Mouse (Mus musculus) kidney, postnatal 0 days (tissue): ENCODE results near the gene Irak2. TPM values are rescaled to one million over a fixed set of nuclear protein-coding genes. Genes with fewer than 3 reads are reported as not detected.

ENCODE experiments used
- ATAC-seq: fragments of 200-750 bp; cut with Nextera tagmentation; replicated peaks from 2 replicates; pipeline ENCODE4 v1.8.0; 2017; ENCODE audit warnings: low read depth, moderate number of reproducible peaks, moderate TSS enrichment, moderate library complexity; ENCODE audit not compliant: low FRiP score
- DNase-seq: peaks from one replicate; pipeline ENCODE4 v3.0.0-alpha.2; 2016; ENCODE audit warnings: low spot score
- H3K27ac ChIP-seq: fragments of 300-500 bp; sonication (generic); 2 replicates; pipeline ENCODE4 v1.5.1; 2014; ENCODE audit warnings: mild to moderate bottlenecking
- H3K27me3 ChIP-seq: fragments of 300-500 bp; sonication (generic); 2 replicates; pipeline ENCODE4 v1.6.1; 2014; ENCODE audit warnings: low read length, mixed read lengths; ENCODE audit not compliant: insufficient read depth
- H3K36me3 ChIP-seq: fragments of 300-500 bp; sonication (generic); 2 replicates; pipeline ENCODE4 v1.6.1; 2014; ENCODE audit warnings: low read length, mixed read lengths; ENCODE audit not compliant: insufficient read depth
- H3K4me1 ChIP-seq: fragments of 300-500 bp; sonication (generic); replicated peaks from 2 replicates; pipeline ENCODE4 v1.6.1; 2014; ENCODE audit warnings: antibody characterized with exemption, low read length, mixed read lengths; ENCODE audit not compliant: insufficient read depth
- H3K4me2 ChIP-seq: fragments of 300-500 bp; sonication (generic); 2 replicates; pipeline ENCODE4 v1.6.1; 2014; ENCODE audit warnings: mild to moderate bottlenecking, low read length, moderate library complexity, mixed read lengths
- H3K4me3 ChIP-seq: fragments of 300-500 bp; sonication (generic); replicated peaks from 2 replicates; pipeline ENCODE4 v1.5.1; 2014; ENCODE audit warnings: low read depth, low read length
- H3K9ac ChIP-seq: fragments of 300-500 bp; sonication (generic); 2 replicates; pipeline ENCODE4 v1.6.1; 2014; ENCODE audit warnings: low read depth, low read length
- H3K9me3 ChIP-seq: fragments of 300-500 bp; sonication (generic); replicated peaks from 2 replicates; pipeline ENCODE4 v1.6.1; 2016; ENCODE audit warnings: low read length, inconsistent platforms, mixed read lengths
- CTCF ChIP-seq: IDR thresholded peaks from 2 replicates; pipeline ENCODE4 v1.5.1; 2016; ENCODE audit warnings: antibody characterized with exemption, low read depth, mild to moderate bottlenecking, moderate library complexity
- WGBS: fragments of 180-500 bp; shearing (Covaris S2); extraction: QIAGEN DNeasy Blood & Tissue Kit; methylation state at CpG from one replicate; pipeline ENCODE4 v1.1.7; 2014; 5-methylcytosine and 5-hydroxymethylcytosine counted together
- polyA plus RNA-seq: library from polyadenylated mRNA; unstranded; fragments of >200 nt; fragmentation: Nextera tagmentation; extraction: Ambion mirVana; gene quantifications from 2 replicates; pipeline ENCODE4 v1.2.1, GENCODE M21; 2015

Irak2 gene
- polyA plus RNA-seq, 1 experiment from 2014 or later: 5.3 TPM

DNA sequence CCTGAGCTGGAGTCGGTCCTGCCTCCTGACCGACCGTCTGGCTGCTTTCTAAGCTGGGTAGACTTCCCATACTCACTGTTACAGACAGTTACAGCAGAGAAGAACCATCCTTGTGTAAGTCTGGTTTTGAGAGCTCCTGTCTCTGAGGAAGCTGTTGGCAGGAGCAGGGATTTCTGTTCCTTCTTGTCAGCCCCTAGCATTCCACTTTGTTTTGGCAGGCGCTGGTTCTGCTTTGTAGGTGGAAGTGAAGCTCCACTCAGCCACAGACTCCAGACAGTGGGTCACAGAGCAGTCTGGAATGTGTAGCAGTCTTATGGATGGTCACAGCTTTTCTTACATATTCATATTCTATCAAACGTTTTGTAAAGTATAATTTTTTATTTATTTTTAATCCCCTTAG, 7.9 kb upstream of the Irak2 start:
- TF ChIP-seq CTCF: no peak
- H3K27ac ChIP-seq: no peak overlapping the region
- ATAC-seq (no peak), DNase-seq (no peak)
- no peak overlapping the region for H3K9ac ChIP-seq
- 81% methylated on average over 5 of the region's 5 CpGs for WGBS
- no peak overlapping the region for H3K4me3 ChIP-seq
- H3K36me3 ChIP-seq: peaks cover 33% of the 10 kb centered on the region
- no peaks in the 10 kb centered on the region for H3K9me3 ChIP-seq
- H3K27me3 ChIP-seq: no peaks in the 10 kb centered on the region
- no peak overlapping the region for H3K4me2 ChIP-seq
- 0 out of 2 replicates have a peak, but pooled peaks cover 2% of the 10 kb centered on the region for H3K4me1 ChIP-seq

DNA sequence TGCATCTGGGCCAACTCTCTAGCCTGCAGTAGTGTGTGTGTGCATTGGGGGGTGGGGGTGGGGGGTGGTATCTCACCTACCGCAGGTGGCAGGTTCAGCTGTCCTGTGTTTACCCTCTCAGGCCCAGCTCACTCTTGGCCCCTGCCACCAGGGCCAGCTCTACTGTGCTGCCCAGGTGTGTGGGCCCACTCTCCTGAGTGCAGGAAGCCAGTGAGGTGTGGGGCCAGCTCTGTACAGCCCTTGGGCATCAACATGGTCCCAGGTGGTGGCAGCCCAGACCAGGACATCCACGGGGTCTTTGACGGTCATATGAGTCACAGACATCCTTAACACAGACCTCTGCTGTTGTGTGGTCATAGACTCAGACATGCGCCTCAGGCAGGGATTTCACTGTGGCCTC, 5.4 kb upstream of the Irak2 start:
- H3K4me3 ChIP-seq: no peak overlapping the region
- no peak overlapping the region for H3K27ac ChIP-seq
- no peaks in the 10 kb centered on the region for H3K4me1 ChIP-seq
- ATAC-seq (no peak), DNase-seq (no peak)
- no peak overlapping the region for H3K9ac ChIP-seq
- H3K4me2 ChIP-seq: no peak overlapping the region
- peaks cover 33% of the 10 kb centered on the region for H3K36me3 ChIP-seq
- 92% methylated on average over 4 of the region's 4 CpGs for WGBS
- H3K27me3 ChIP-seq: no peaks in the 10 kb centered on the region
- no peaks in the 10 kb centered on the region for H3K9me3 ChIP-seq
- no peak for TF ChIP-seq CTCF

- H3K4me1 ChIP-seq: no peaks in the 10 kb centered on the region
- TF ChIP-seq CTCF: no peak
- DNase-seq: no peak
- ATAC-seq: no peak; the same call in 1 of the 2 replicates
- no peaks in the 10 kb centered on the region for H3K27me3 ChIP-seq
- WGBS: 84% methylated on average over 4 of the region's 4 CpGs
- H3K9ac ChIP-seq: no peak overlapping the region
- no peak overlapping the region for H3K4me3 ChIP-seq
- H3K9me3 ChIP-seq: no peaks in the 10 kb centered on the region
- peak overlapping the region; percentile 59; the same call in 1 of the 2 replicates for H3K4me2 ChIP-seq
- H3K27ac ChIP-seq: no peak overlapping the region
- no peaks in the 10 kb centered on the region for H3K36me3 ChIP-seq
Measured at GRCm38 (mm10) chr6:113639201-113639600, 934 bp downstream of the Irak2 start.

- Histone ChIP-seq H3K27ac (no peak overlapping the region), H3K4me3 (no peak overlapping the region), H3K9me3 (no peaks in the 10 kb centered on the region), H3K9ac (no peak overlapping the region), H3K27me3 (no peaks in the 10 kb centered on the region), H3K4me2 (no peak overlapping the region), H3K36me3 (no peaks in the 10 kb centered on the region), H3K4me1 (no peaks in the 10 kb centered on the region)
- TF ChIP-seq CTCF: no peak
- no peak for ATAC-seq
- 81% methylated on average over 8 of the region's 8 CpGs for WGBS
- no peak for DNase-seq
Measured at GRCm38 (mm10) chr6:113642605-113643004, 4.3 kb downstream of the Irak2 start.

DNA sequence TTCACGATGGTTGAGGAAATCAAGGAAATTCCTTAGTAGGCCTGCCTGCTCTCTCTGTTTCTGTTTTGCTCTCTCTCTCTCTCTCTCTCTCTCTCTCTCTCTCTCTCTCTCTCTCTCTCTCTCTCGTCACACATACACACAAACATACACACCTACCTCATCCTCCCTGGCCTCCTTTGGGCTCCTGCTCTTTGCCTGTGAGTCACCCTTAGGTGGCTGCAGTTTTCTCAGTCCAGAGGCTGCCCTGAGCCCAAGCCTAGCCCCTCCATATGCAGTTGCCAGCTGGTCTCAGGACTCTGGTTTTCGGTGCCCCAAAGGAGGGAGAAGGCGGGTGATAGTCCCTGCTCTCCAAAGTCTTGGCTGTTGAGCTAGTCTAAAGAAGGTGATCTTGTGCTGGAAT, 4.8 kb downstream of the Irak2 start:
- Histone ChIP-seq H3K4me1 (no peaks in the 10 kb centered on the region), H3K4me3 (no peak overlapping the region), H3K4me2 (no peak overlapping the region), H3K36me3 (no peaks in the 10 kb centered on the region), H3K9me3 (no peaks in the 10 kb centered on the region), H3K9ac (no peak overlapping the region), H3K27me3 (no peaks in the 10 kb centered on the region), H3K27ac (no peak overlapping the region)
- ATAC-seq (no peak), DNase-seq (no peak)
- no peak for TF ChIP-seq CTCF
- 79% methylated on average over 4 of the region's 4 CpGs for WGBS

- no peak overlapping the region for H3K9ac ChIP-seq
- H3K36me3 ChIP-seq: no peaks in the 10 kb centered on the region
- ATAC-seq (no peak), DNase-seq (no peak)
- H3K9me3 ChIP-seq: no peaks in the 10 kb centered on the region
- no peak for TF ChIP-seq CTCF
- no peak overlapping the region for H3K4me3 ChIP-seq
- no peaks in the 10 kb centered on the region for H3K27me3 ChIP-seq
- H3K4me1 ChIP-seq: no peaks in the 10 kb centered on the region
- no peak overlapping the region for H3K4me2 ChIP-seq
- WGBS: 94% methylated on average over 2 of the region's 2 CpGs
- H3K27ac ChIP-seq: no peak overlapping the region
Measured at GRCm38 (mm10) chr6:113643967-113644366, 5.7 kb downstream of the Irak2 start.

DNA sequence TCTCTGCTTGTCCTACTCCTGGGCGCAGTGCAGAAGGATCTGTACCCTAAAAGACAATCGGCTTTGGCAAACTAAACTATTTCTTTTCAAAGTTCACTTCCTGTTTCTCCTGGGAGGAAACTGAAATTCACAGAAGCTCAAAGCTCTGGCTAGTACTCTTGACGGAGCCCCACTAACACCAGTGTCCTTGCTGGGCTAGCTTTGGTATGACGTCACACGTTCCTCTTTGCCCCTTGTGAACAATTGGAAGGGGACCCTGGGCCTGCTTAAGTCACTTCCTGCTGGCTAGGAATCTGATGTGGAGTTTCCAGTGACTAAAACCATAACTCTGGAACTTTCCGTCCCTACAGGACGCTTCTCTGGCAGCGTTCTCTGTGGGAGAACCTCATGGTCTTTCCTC, 6.5 kb downstream of the Irak2 start:
- Histone ChIP-seq H3K9ac (no peak overlapping the region), H3K4me3 (no peak overlapping the region), H3K27ac (0 out of 2 replicates have a peak overlapping the region, but pooled peaks have one; percentile 3), H3K9me3 (no peaks in the 10 kb centered on the region), H3K4me2 (no peak overlapping the region), H3K4me1 (no peaks in the 10 kb centered on the region), H3K27me3 (no peaks in the 10 kb centered on the region), H3K36me3 (no peaks in the 10 kb centered on the region)
- WGBS: 72% methylated on average over 8 of the region's 8 CpGs
- no peak for ATAC-seq
- no peak for TF ChIP-seq CTCF
- peak; percentile 65 for DNase-seq
